Mouse (Mus musculus): ENCODE measurements around the gene Prss27. TPM values are rescaled to one million over a fixed set of nuclear protein-coding genes. Genes with fewer than 3 reads are reported as not detected.

Gene Prss27
- polyA plus RNA-seq (2012; rRNA removed): 3.9 and 4.0 TPM in 2 replicates

DNA sequence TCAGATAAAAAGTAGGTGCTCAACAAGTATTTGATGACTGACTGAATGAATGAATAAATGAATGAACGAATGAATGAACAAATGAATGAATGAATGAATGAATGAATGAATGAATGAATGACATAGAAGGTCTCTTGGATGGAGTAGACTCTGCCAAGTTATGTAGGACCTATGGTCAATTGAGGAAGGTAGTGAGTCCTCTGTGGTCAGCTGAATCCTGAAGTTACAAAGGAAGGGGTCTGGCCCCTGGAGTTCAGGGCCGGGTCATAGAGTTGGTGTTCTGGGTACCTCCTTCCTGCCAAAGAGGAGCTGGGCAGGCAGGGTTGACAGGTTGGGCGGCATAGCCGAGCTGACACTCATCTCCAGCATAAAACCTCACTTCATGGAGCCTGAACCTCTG is at the start of gene Prss27:
TSS of gene Prss27 (plus strand) at position 301 of the 400 bp plus-strand sequence.
- no peaks in the 10 kb centered on the region for H3K36me3 ChIP-seq (ENCODE audit: control insufficient read depth, insufficient read depth, low read length)
- whole genome bisulfite sequencing: 44% methylated on average over 4 of the region's 4 CpGs
- H3K4me3 ChIP-seq (ENCODE audit: low read depth, low read length): peak within 1 kb of the TSS; percentile 16
- H3K4me1 ChIP-seq (ENCODE audit: control insufficient read depth, insufficient read depth, insufficient read length, low read length): peaks cover 22% of the 10 kb centered on the region
- no peaks in the 10 kb centered on the region for H3K27me3 ChIP-seq (ENCODE audit: control insufficient read depth, insufficient read depth, low read length)
- H3K27ac ChIP-seq (ENCODE audit: insufficient read depth, low read depth, low read length): peak within 1 kb of the TSS; percentile 91
- TF ChIP-seq CTCF (IDR thresholded peaks at IDR 0.05; ENCODE audit: extremely low read depth, insufficient read length, insufficient replicate concordance, low read depth, low read length) (no peak), POLR2A (IDR thresholded peaks at IDR 0.05; ENCODE audit: low read depth, low read length) (no peak)

DNA sequence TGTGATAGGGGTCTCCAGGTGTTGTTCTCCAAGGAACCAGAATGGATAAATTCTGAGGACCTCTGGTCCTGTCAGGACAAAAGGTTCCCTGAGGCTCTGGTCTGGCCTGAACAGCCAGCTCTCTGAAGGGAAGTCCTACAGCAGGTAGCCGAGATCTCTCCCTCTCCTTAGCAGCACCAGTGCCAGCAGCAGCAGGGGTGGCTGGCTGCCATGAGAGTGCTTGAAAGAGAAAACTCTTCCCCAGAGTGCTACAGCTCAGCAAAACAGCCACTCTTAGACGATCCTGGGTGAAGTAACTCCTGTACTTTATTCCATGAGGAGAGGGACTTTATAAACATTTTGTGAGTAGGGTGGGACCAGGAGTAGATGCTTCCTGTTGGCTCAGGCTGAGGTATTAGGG is 48.1 kb upstream of the Prss27 start:
- no peaks in the 10 kb centered on the region for H3K36me3 ChIP-seq (ENCODE audit: control insufficient read depth, insufficient read depth, low read length)
- no peak overlapping the region for H3K27ac ChIP-seq (ENCODE audit: insufficient read depth, low read depth, low read length)
- WGBS: 40% methylated on average over 2 of the region's 2 CpGs
- H3K27me3 ChIP-seq (ENCODE audit: control insufficient read depth, insufficient read depth, low read length): no peaks in the 10 kb centered on the region
- no peak overlapping the region for H3K4me3 ChIP-seq (ENCODE audit: low read depth, low read length)
- TF ChIP-seq POLR2A (IDR thresholded peaks at IDR 0.05; ENCODE audit: low read depth, low read length) (no peak), CTCF (IDR thresholded peaks at IDR 0.05; ENCODE audit: extremely low read depth, insufficient read length, insufficient replicate concordance, low read depth, low read length) (no peak)
- H3K4me1 ChIP-seq (ENCODE audit: control insufficient read depth, insufficient read depth, insufficient read length, low read length): peaks cover 19% of the 10 kb centered on the region

DNA sequence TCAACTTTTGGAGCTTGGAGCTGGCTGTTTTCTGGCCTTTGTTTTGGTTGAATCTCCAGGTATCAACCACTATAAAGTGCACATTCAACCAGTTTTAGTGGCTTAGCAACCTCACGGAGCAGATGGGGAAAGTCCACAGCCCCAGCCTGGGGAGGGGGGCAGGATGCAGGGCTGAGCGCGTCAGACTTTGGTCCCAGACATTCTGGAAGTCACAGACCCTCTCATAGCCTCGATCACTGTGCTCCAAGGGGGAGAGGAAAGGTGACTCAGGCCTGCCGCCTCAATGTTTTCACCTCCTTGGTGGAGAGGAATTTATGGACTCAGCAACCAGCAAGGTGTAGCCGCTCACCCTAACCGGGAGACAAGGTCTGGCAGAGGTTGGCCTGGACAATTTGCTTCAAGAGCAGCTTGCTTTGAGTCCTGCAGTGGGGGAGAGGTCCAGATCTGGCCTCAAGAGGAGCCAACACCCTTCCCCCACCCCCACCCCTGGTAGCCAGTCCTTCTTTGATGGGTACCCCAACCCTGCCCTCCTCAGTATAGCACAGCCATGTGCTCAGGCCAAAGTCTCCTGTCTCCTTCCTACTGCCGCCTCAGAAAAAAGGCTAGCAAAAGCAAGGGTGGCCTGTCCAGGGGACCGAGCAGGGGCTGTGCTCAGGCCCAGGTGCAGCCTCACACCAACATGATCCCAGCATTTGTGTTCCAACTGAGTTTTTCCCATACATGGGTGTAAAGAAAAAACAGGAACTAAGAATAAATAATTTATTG is 45.0 kb upstream of the Prss27 start:
- H3K4me3 ChIP-seq (ENCODE audit: low read depth, low read length): no peak overlapping the region
- WGBS: 44% methylated on average over 9 of the region's 9 CpGs

DNA sequence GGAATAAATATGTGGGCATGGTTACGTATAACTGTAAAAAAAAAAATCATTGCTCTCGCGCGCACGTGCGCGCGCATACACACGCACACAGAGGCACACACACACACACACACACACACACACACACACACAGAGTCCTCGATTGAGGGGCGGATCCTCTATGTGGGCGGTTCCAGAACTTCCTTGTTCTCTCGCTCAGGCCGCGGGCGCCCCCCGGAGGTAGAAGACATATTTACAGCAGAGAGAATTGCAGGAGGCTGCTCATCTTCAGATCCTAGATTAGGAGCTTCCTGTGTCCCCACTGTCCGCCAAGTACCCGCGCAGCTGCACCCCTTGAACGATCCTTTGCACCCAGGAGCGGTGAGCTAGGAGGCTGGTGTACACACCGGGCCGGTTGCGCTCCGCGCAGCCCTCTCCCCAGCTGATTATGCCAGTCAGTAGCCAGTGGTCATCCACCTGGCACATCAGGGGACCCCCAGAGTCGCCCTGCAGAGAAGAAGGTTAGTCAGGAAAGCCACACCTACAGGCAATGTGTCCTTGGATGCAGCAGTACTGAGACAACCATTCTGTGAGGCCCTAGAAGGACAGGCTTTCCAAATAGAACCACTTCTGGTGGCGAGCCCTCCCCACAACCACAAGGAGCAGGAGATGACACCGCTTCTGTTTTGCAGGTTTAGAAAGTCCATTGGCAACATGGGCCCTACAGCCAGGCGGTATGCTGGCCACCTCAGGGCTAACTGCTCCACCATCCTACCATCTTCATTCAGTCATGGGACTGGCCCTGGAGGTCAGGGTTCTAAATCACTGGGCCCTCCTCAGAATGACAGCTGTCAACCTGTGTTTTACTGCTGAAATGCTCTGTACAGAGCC is 44.1 kb upstream of the Prss27 start:
- Histone ChIP-seq H3K4me1 (ENCODE audit: control insufficient read depth, insufficient read depth, insufficient read length, low read length) (peaks cover 23% of the 10 kb centered on the region), H3K4me3 (ENCODE audit: low read depth, low read length) (no peak overlapping the region), H3K36me3 (ENCODE audit: control insufficient read depth, insufficient read depth, low read length) (no peaks in the 10 kb centered on the region), H3K27ac (ENCODE audit: insufficient read depth, low read depth, low read length) (no peak overlapping the region), H3K27me3 (ENCODE audit: control insufficient read depth, insufficient read depth, low read length) (no peaks in the 10 kb centered on the region)
- 12% methylated on average over 31 of the region's 31 CpGs for WGBS
- TF ChIP-seq POLR2A (IDR thresholded peaks at IDR 0.05; ENCODE audit: low read depth, low read length) (peak; percentile 30; the same call in 1 of the 2 replicates), CTCF (IDR thresholded peaks at IDR 0.05; ENCODE audit: extremely low read depth, insufficient read length, insufficient replicate concordance, low read depth, low read length) (peak; percentile 80; the same call in 1 of the 2 replicates)

More for the DNA sequence above, 45.0 kb upstream of the Prss27 start:
- TF ChIP-seq CTCF (IDR thresholded peaks at IDR 0.05; ENCODE audit: extremely low read depth, insufficient read length, insufficient replicate concordance, low read depth, low read length) (no peak), POLR2A (IDR thresholded peaks at IDR 0.05; ENCODE audit: low read depth, low read length) (no peak)
- H3K27me3 ChIP-seq (ENCODE audit: control insufficient read depth, insufficient read depth, low read length): no peaks in the 10 kb centered on the region
- peak overlapping the region; percentile 24 for H3K27ac ChIP-seq (ENCODE audit: insufficient read depth, low read depth, low read length)
- H3K4me1 ChIP-seq (ENCODE audit: control insufficient read depth, insufficient read depth, insufficient read length, low read length): peaks cover 19% of the 10 kb centered on the region
- H3K36me3 ChIP-seq (ENCODE audit: control insufficient read depth, insufficient read depth, low read length): no peaks in the 10 kb centered on the region

DNA sequence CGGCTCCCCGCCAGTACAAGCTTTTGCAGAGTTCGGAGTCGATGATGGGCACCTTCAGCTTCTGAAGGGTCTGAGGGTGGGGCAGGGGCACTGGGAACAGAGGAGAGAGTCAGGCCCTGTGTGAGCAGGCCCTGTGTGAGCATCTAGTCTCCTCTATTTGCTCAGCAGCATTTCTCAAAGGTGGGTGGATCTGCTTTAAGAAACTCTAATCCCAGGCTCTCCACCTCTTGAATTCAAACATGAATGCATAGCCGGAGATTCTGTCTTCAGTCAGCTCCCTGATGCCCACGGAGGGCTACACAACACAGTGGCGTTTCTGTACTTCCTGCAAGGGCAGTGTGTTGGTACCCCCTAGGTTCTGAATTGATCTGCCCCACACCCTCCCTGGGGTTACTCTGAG is 43.3 kb upstream of the Prss27 start:
- H3K4me1 ChIP-seq (ENCODE audit: control insufficient read depth, insufficient read depth, insufficient read length, low read length): peaks cover 23% of the 10 kb centered on the region
- H3K4me3 ChIP-seq (ENCODE audit: low read depth, low read length): no peak overlapping the region
- TF ChIP-seq POLR2A (IDR thresholded peaks at IDR 0.05; ENCODE audit: low read depth, low read length) (no peak), CTCF (IDR thresholded peaks at IDR 0.05; ENCODE audit: extremely low read depth, insufficient read length, insufficient replicate concordance, low read depth, low read length) (no peak)
- H3K27me3 ChIP-seq (ENCODE audit: control insufficient read depth, insufficient read depth, low read length): no peaks in the 10 kb centered on the region
- WGBS: 89% methylated on average over 7 of the region's 7 CpGs
- H3K36me3 ChIP-seq (ENCODE audit: control insufficient read depth, insufficient read depth, low read length): no peaks in the 10 kb centered on the region
- H3K27ac ChIP-seq (ENCODE audit: insufficient read depth, low read depth, low read length): no peak overlapping the region

DNA sequence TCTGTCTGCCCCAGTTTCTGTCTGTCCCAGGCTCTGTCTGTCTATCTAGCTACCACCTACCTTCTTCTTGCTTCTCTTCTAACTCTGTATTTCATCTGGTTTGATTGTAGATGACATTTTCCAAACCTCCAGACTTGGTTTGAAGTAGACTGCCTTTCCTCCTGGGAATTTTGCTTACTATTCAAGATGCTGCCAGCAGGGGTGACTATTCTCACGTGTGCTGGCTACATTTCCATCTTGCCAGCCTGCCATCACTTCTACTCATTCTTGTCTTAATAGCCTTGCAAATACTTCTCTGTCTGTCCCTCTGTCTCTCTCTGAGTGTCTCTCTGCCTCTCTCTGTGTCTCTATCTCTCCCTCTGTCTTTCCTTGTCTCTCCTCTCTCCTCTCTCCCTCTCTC is 42.5 kb upstream of the Prss27 start:
- 33% methylated on average over 1 of the region's 1 CpGs for WGBS
- Histone ChIP-seq H3K27ac (ENCODE audit: insufficient read depth, low read depth, low read length) (no peak overlapping the region), H3K27me3 (ENCODE audit: control insufficient read depth, insufficient read depth, low read length) (no peaks in the 10 kb centered on the region), H3K36me3 (ENCODE audit: control insufficient read depth, insufficient read depth, low read length) (no peaks in the 10 kb centered on the region), H3K4me3 (ENCODE audit: low read depth, low read length) (no peak overlapping the region), H3K4me1 (ENCODE audit: control insufficient read depth, insufficient read depth, insufficient read length, low read length) (peaks cover 31% of the 10 kb centered on the region)
- TF ChIP-seq POLR2A (IDR thresholded peaks at IDR 0.05; ENCODE audit: low read depth, low read length) (no peak), CTCF (IDR thresholded peaks at IDR 0.05; ENCODE audit: extremely low read depth, insufficient read length, insufficient replicate concordance, low read depth, low read length) (no peak)

DNA sequence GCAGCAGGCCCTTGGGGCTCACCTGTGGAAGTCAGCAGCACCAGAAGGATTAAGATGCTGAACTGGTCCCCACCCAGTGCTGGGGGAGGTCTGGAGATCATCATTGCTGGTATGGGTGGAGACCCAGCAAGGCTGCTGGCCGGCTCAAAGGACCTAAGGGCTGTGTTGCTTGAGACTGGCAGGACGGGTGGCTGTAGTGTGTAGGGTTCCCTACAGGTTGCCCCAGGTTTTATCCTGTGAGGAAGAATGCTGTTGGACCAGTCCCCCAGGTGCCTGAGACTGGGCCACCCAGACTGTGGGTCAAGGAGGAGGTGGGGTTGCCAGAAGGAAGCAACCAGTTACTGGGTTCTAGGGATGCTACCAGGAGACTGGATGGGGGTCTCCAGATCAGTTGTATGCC is 40.0 kb upstream of the Prss27 start, which contains the start of gene Prss22:
TSS of gene Prss22 (minus strand) at position 200 of the 400 bp plus-strand sequence.
- WGBS: 80% methylated on average over 2 of the region's 2 CpGs
- TF ChIP-seq CTCF (IDR thresholded peaks at IDR 0.05; ENCODE audit: extremely low read depth, insufficient read length, insufficient replicate concordance, low read depth, low read length) (no peak), POLR2A (IDR thresholded peaks at IDR 0.05; ENCODE audit: low read depth, low read length) (no peak)

More for the DNA sequence above, 40.0 kb upstream of the Prss27 start, which contains the start of gene Prss22:
- Histone ChIP-seq H3K27me3 (ENCODE audit: control insufficient read depth, insufficient read depth, low read length) (no peaks in the 10 kb centered on the region), H3K4me1 (ENCODE audit: control insufficient read depth, insufficient read depth, insufficient read length, low read length) (peaks cover 36% of the 10 kb centered on the region), H3K36me3 (ENCODE audit: control insufficient read depth, insufficient read depth, low read length) (no peaks in the 10 kb centered on the region), H3K27ac (ENCODE audit: insufficient read depth, low read depth, low read length) (no peak within 1 kb of the TSS), H3K4me3 (ENCODE audit: low read depth, low read length) (no peak within 1 kb of the TSS)

All from small intestine, adult 2 months (tissue).